Mouse (Mus musculus): ENCODE data around the gene Prdx5.

Gene Prdx5

DNA sequence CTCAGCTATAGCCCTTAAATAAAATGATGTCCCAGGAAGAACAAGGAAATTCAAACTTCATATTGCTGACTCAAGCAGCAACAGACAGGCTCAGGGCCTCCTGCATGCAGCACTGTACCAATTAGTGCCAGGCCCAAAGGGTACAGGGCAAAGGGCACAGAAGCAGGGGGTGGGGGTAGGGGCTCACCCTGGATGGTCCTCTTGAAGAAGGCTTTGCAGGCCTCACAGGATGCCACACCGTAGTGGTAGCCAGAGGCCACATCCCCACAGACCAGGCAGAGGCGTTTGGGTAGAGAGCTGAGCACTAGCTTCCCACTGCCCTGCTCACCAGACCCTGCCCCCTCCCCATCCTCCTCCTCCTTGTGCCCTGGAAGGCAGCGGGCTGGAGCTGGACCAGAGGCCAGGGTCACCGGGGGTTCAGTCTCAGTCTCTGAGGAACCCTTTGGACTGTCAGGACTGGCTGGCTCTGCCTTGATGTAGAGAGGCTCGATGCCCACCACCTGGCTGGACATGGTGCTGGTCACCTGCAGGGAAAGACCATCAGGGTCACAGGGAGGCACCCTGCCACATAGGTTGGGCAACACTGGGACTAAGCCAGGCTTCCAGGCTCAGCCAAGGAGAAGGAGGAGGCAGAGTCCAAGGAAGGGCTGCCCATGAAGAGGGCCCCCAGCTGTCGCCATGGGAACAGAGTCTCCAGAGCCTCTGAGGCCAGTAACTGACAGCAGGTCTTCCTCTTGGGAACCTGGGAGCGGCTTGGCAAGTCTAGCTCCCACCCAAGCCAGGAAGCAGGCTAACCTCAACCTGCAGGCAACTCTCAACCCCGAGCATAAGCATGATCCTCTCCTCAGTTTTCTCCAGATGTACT lies 10.2 kb upstream of the Prdx5 start:
- DNase-seq (ENCODE audit: inconsistent age in 2 of 2, low spot score in 1 of 2): peak; percentile 65 to 86

DNA sequence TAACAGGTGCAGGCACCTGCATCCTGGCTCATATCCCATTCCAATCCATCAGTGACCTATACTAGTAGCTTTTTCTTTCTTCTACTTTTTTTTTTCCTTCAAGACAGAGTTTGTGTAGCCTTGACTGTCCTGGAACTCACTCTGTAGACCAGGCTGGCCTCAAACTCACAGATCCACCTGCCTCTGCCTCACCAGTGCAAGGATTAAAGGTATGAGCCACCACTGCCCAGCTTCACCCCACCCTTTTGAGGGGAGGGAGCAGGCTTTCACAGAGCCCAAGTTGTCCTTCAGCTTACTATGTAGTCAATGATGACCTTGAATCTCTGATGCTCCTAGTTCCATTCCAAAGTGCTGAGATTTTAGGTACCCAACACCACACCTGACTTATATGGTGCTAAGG lies 9.5 kb upstream of the Prdx5 start:
- DNase-seq (ENCODE audit: inconsistent age in 2 of 2, low spot score in 1 of 2): peak in 1 of 2 experiments; percentile 62

GRCm38 (mm10) chr19:6918321-6918720 lies 8.4 kb upstream of the Prdx5 start:
- peak in 1 of 2 experiments; percentile 28 for DNase-seq (ENCODE audit: inconsistent age in 2 of 2, low spot score in 1 of 2)

- peak in 1 of 2 experiments; percentile 31 for DNase-seq (ENCODE audit: inconsistent age in 2 of 2, low spot score in 1 of 2)
Measured at GRCm38 (mm10) chr19:6916496-6916895, 6.6 kb upstream of the Prdx5 start.

DNA sequence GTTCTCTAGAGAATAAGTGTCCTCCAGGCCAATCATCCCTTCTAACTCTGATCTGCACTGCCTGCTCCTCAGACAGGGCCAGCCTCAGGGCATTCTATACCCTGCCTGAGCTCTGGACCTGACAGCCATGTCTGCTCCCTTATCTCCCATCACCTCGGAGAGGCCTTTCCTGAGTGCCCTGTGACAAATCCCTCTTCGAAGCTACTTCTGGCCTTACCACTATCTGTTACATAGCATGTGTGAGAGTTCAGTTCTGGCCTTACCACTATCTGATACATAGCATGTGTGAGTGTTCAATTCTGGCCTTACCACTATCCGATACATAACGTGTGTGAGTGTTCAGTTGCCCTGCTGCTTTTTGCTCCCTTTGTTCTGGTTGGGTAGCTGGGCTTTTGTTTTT lies 5.4 kb upstream of the Prdx5 start:
- DNase-seq (ENCODE audit: inconsistent age in 2 of 2, low spot score in 1 of 2): peak in 1 of 2 experiments; percentile 21

GRCm38 (mm10) chr19:6914540-6914939 lies 4.6 kb upstream of the Prdx5 start:
- DNase-seq (ENCODE audit: inconsistent age in 2 of 2, low spot score in 1 of 2): no peak

GRCm38 (mm10) chr19:6913991-6914390 lies 4.1 kb upstream of the Prdx5 start:
- peak in 1 of 2 experiments; percentile 36 for DNase-seq (ENCODE audit: inconsistent age in 2 of 2, low spot score in 1 of 2)

- DNase-seq (ENCODE audit: inconsistent age in 2 of 2, low spot score in 1 of 2): peak; percentile 4 to 32
Measured at GRCm38 (mm10) chr19:6913036-6913435, 3.1 kb upstream of the Prdx5 start.

DNA sequence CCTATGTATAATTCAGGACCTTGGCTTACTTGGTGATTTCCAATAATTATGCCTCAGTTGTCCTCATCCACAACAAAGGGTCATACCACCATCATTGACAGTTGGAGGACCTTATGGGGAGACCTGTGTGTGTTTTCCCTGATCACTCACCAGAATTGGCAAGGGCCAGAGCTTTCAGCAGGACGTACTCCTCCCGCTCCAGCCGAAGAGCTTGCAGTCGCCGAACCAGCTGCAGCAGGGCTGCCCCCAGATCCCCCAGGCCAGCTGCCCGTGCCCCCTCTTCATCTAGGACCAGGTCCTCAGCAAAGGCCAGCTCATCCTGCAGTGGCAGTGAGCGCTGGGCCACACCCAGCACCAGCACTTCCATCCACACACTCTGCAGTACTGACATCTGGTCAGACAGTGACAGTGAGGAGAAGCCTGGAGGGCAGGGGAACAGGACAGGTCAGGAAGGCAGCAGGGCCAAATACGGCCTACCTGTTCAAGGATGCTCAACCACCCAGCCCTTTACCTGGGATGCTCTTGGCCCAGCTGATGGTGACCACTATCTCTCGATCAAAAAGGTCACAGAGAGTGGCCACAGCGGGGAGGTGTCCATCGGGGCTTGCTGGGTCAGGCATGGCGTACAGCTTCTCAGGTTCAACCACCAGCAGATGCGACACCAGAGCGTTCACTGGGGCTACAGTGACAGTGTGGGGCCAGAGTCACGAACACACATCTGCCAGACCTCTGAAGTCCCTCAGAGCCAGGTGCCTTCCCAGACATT lies 2.5 kb upstream of the Prdx5 start:
- DNase-seq (ENCODE audit: inconsistent age in 2 of 2, low spot score in 1 of 2): peak; percentile 19 to 46

DNA sequence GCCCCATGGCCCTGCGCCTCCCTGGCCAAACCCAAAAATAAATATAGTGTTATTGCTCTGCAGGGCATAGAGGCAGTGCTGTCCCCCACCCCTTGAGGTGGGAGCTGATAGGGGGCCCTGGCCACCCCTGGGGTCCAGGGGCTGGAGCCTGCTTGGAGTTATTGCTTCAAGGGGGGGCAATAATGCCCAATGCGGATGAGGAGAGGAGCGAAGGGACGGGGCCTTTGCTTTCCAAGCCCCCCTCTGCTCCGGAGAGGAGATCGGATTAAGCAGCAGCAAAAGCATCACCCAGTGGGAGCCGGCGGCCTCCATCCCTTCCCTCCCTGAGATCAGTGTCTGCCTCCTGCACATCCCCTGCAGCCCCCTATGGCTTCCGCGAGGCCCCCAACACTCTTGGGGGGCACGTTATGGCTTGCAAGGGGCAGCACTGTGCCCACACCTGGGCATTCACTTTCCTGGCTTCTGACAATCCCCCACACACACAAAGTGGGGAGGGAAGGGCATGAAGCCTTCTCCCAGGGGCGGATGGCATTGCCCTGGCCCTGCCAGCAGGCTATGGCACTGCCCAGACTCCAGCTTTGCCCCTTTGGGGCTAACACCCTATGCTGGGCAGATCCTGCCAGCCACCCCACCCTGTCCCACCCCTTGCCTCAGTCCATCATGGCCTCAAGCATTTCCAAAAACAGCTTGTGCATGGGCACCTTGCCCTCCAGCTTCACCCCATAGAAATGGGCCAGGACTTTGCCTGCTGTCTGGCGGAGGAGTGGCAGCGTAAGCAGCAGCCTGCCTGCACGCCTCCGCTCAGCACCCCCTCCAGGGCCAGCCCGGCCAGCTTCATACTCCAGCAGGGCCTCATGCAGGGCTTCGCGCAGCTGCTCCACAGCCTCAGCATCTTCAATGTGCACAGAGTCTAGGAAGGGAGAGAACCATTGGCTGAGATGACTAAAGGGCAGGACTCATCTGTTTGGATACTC lies 1.5 kb upstream of the Prdx5 start:
- peak; percentile 38 to 52 for DNase-seq (ENCODE audit: inconsistent age in 2 of 2, low spot score in 1 of 2)

DNA sequence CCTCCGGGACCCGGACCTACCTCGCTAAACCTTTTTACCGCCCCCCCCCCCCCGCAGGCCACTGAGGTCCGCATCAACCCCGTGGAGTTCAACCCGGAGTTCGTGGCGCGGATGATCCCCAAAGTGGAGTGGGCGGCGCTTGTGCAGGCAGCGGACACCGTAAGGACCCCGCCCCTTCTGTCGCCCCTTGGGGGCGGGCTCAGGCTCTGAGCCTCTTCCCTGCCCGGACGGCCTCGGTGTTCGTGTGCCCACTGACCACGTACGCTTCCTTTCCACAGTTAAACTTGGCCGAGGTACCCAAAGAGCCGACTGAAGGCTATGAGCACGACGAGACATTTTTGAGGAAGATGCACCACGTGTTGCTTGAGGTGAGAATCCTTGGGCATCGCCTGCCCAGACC lies 400 bp upstream of the Prdx5 start:
- DNase-seq (ENCODE audit: inconsistent age in 2 of 2, low spot score in 1 of 2): peak in 1 of 2 experiments; percentile 77

DNA sequence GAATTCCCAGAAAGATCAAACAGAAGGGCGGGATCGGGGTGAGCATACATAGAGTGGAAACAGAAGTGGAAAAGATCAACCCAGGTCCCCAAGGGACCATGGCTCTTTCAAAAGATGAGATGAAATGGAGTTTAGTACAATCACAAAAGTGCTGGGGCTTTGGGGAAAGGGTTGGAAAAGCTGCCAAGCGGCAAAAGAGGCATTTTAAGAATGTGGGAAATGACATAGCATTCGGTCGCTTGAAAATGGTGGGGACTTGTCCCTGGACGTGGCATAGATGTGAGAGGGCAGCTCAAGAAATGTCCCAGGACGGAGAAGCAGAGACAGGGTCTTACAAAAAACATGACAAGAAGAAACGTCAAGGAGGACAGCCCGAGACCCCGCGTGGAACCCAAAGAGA lies 885 bp downstream of the Prdx5 start:
- DNase-seq (ENCODE audit: inconsistent age in 2 of 2, low spot score in 1 of 2): no peak

DNA sequence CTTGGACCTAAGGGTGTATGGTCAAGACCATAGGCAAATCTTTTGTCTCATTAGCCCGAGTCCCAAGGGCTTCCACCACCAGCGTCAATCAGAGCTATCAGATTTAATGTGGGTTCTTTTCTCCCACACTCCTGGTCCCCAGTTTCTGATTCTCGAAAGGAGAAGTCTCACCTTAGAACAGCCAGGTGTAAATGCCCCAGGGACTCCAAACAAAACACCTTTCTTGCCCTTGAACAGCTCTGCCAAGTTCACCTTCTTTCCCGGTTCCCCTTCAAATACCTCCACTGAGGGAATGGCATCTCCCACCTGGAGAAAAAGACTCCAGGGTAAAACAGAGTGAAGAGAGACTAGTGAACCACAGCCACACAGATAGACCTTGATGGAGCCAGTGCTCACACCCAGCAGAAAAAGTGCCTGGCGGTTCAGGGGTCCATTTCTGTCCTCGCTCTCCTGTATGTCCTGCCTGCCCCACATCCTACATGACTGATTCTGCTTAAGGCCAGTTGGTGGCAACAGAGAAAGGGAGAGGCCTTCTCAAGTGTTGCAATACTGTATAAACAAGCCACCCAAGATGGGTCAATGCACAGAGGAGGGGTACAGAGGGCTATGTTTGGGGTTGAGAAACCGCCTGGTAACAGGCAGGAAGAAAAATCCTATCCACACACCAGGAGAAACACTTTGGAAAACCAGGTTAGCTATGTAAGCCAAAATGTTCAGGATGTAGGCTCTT lies 1.9 kb downstream of the Prdx5 start:
- peak in 1 of 2 experiments; percentile 53 for DNase-seq (ENCODE audit: inconsistent age in 2 of 2, low spot score in 1 of 2)

- DNase-seq (ENCODE audit: inconsistent age in 2 of 2, low spot score in 1 of 2): peak in 1 of 2 experiments; percentile 41
Measured at GRCm38 (mm10) chr19:6907094-6907493, 2.8 kb downstream of the Prdx5 start.

GRCm38 (mm10) chr19:6906199-6906598 lies 3.7 kb downstream of the Prdx5 start:
- peak in 1 of 2 experiments; percentile 44 for DNase-seq (ENCODE audit: inconsistent age in 2 of 2, low spot score in 1 of 2)

GRCm38 (mm10) chr19:6905498-6906159 lies 4.3 kb downstream of the Prdx5 start:
- DNase-seq (ENCODE audit: inconsistent age in 2 of 2, low spot score in 1 of 2): peak in 1 of 2 experiments; percentile 21

DNA sequence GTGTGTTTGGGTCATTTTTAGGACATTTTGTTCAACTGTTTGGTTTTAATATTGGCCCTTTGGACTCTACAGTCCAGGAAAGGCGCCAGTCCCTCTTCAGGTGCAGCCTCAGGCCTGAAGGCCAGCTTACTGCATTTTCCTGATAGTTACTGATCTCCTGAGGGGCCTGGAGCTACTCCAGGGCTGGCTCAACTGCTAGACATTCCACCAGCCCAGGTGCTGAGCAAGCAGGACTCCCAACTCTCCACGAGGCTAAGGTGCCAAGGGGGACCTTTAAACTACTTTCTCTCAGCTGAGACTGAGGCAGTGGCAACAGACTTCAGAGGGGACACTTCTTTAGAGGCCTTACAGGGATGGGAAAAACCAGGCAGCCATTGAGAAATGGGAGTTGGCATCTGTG lies 5.1 kb downstream of the Prdx5 start:
- no peak for DNase-seq (ENCODE audit: inconsistent age in 2 of 2, low spot score in 1 of 2)

DNA sequence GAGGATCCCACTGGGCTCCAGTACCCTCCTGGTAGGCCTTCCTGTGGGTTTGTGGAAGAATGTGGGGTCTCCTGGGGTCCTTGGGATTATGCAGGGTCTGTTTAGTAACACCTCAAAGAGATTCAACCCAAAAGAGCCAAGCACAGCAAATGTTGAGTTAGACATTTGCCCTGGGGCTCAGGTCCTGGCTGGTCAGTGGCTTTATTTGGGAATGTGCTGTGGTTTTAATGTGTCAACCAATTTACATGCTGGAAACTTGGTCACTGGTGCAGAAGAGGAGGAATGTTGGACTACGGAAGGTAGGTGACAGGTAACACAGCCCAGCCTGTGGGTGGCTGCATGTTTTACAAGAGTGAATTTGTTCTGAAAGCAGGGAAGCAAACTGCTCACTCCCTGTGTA lies 6.9 kb downstream of the Prdx5 start:
- DNase-seq (ENCODE audit: inconsistent age in 2 of 2, low spot score in 1 of 2): no peak

GRCm38 (mm10) chr19:6899641-6900040 lies 10.3 kb downstream of the Prdx5 start:
- no peak for DNase-seq (ENCODE audit: inconsistent age in 2 of 2, low spot score in 1 of 2)
